Mouse (Mus musculus) neural tube, embryonic 12.5 days (tissue): ENCODE results near the gene Rtl4. TPM values are rescaled to one million over a fixed set of nuclear protein-coding genes. Genes with fewer than 3 reads are reported as not detected.

Experiments
- ATAC-seq: fragments of 200-750 bp; cut with Nextera tagmentation; 2 replicates; pipeline ENCODE4 v1.8.0; 2017; ENCODE audit warnings: low read depth, mild to moderate bottlenecking, moderate TSS enrichment, moderate library complexity; ENCODE audit not compliant: low FRiP score
- H3K27ac ChIP-seq: fragments of 300-500 bp; sonication (generic); 2 replicates; pipeline ENCODE4 v1.5.1; 2016
- H3K27me3 ChIP-seq: fragments of 300-500 bp; sonication (generic); replicated peaks from 2 replicates; pipeline ENCODE4 v1.6.1; 2016; ENCODE audit warnings: mild to moderate bottlenecking
- H3K36me3 ChIP-seq: fragments of 300-500 bp; sonication (generic); 2 replicates; pipeline ENCODE4 v1.6.1; 2016; ENCODE audit warnings: mild to moderate bottlenecking
- H3K4me1 ChIP-seq: fragments of 300-500 bp; sonication (generic); 2 replicates; pipeline ENCODE4 v1.6.1; 2016
- H3K4me2 ChIP-seq: fragments of 300-500 bp; sonication (generic); replicated peaks from 2 replicates; pipeline ENCODE4 v1.6.1; 2016; ENCODE audit warnings: mild to moderate bottlenecking
- H3K4me3 ChIP-seq: fragments of 300-500 bp; sonication (generic); 2 replicates; pipeline ENCODE4 v1.5.1; 2016
- H3K9ac ChIP-seq: fragments of 300-500 bp; sonication (generic); 2 replicates; pipeline ENCODE4 v1.6.1; 2016; ENCODE audit warnings: mild to moderate bottlenecking
- H3K9me3 ChIP-seq: fragments of 300-500 bp; sonication (generic); 2 replicates; pipeline ENCODE4 v1.6.1; 2016; ENCODE audit warnings: mild to moderate bottlenecking
- WGBS: fragments of 180-500 bp; shearing (Covaris S2); methylation state at CpG from one replicate; pipeline ENCODE4 v1.1.7; 2016; 5-methylcytosine and 5-hydroxymethylcytosine counted together
- polyA plus RNA-seq: library from polyadenylated mRNA; unstranded; fragments of >200 nt; fragmentation: Nextera tagmentation; extraction: Ambion mirVana; gene quantifications from 2 replicates; pipeline ENCODE4 v1.2.1, GENCODE M21; 2016

Gene Rtl4
- polyA plus RNA-seq = 0.18 and 0.44 TPM in 2 replicates

DNA sequence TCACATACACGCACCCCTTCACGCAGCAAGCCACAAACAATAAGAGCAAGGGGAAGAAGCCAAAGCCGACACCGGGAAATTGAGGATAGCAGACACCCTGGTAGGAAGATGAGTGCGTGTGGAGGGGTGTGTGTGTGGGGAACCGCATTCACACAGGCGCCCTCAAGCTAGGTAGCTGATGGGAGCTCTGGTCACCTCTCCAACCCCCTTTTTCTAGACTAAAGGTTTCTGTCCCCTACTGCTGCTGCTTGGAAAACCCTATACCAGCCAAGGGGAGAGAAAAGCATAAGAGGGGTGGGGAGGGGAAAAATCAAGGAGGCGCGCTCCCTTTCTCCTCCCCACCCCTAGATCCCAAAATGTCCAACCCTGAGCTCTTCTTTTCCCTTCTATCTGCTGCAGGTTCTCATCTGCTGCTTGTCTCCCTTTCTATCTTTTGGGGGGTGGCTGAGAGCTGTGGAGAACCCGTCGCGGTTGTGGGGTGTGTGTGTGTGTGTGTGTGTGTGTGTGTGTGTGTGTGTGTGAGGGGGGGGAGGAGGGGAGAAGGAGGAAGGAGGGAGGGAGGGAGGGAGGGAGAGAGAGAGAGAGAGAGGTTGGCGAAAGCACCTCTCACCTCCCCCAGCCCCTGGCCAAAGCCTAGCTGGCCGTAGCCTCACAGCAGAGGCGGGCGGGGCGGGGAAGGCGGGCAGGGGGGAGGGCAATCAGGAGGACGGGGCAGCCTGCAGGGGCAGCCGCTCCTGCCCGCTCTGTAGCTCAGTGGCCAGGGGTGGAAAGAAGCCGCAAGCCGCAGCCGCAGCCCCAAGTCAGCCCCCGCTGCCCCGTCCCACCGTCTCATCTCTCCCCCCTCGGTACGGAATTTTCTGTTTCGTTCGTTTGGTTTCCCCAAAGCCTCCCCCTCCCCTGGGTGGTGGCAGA, at the start of gene Rtl4:
Rtl4 (plus strand) TSS at position 701 of the 912 bp plus-strand sequence.
- H3K4me3 ChIP-seq = peak within 1 kb of the TSS; percentile 43
- no peaks in the 10 kb centered on the region for H3K36me3 ChIP-seq
- H3K9ac ChIP-seq = peak within 1 kb of the TSS; percentile 42; the same call in 1 of the 2 replicates
- peak within 1 kb of the TSS; percentile 72 for H3K4me2 ChIP-seq
- no peaks in the 10 kb centered on the region for H3K9me3 ChIP-seq
- 10% methylated on average over 22 of the region's 31 CpGs for WGBS
- H3K27ac ChIP-seq = no peak within 1 kb of the TSS
- peaks cover 13% of the 10 kb centered on the region for H3K27me3 ChIP-seq
- ATAC-seq = peak; percentile 73
- H3K4me1 ChIP-seq = no peaks in the 10 kb centered on the region

DNA sequence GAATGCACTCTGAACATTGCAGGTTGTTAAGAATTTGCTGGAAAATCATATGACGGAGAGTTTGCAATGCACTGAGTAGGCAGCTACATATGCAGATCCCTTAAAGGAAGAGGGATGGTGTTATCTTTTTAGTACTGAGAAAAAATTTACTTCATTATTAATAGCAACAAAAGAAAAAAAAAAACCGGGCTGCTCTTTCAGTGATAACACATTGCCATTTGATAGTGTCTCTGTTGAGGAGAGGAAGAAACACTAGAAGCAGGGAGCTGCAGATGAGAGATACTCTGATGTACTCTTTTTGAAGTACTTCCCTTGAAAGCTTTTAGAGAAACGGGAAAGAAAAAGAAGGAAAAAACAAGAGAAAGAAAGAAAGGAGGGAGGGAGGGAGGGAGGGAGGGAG, 44.0 kb upstream of the Rtl4 start:
- no peak overlapping the region for H3K9ac ChIP-seq
- H3K27ac ChIP-seq = no peak overlapping the region
- H3K27me3 ChIP-seq = no peaks in the 10 kb centered on the region
- H3K9me3 ChIP-seq = no peaks in the 10 kb centered on the region
- no peak overlapping the region for H3K4me3 ChIP-seq
- no peaks in the 10 kb centered on the region for H3K36me3 ChIP-seq
- WGBS = 66% methylated on average over 3 of the region's 3 CpGs
- H3K4me1 ChIP-seq = no peaks in the 10 kb centered on the region
- H3K4me2 ChIP-seq = no peak overlapping the region
- ATAC-seq = no peak

DNA sequence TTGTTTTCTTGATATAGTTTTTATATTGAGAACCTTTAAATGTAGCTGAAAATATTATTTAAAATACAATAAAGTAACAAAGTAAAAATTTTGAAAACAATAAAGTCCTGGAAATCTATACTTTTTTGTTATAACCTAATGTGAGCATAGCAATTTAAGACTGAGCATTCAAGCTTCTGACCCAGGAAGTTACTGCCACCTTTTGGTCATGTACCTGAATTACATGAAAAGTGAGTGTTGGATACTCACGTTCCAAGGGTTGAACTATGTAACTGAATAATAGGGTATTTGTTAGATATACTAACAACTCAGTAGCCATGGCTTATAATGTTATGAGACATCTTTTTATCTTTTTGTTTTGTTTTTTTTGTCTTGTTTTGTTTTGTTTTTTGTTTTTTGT, 43.3 kb upstream of the Rtl4 start:
- Histone ChIP-seq H3K4me3 (no peak overlapping the region), H3K9ac (no peak overlapping the region), H3K4me2 (no peak overlapping the region), H3K27me3 (no peaks in the 10 kb centered on the region), H3K9me3 (no peaks in the 10 kb centered on the region), H3K27ac (no peak overlapping the region), H3K4me1 (no peaks in the 10 kb centered on the region), H3K36me3 (no peaks in the 10 kb centered on the region)
- WGBS = 32% methylated on average over 1 of the region's 1 CpGs
- no peak for ATAC-seq

DNA sequence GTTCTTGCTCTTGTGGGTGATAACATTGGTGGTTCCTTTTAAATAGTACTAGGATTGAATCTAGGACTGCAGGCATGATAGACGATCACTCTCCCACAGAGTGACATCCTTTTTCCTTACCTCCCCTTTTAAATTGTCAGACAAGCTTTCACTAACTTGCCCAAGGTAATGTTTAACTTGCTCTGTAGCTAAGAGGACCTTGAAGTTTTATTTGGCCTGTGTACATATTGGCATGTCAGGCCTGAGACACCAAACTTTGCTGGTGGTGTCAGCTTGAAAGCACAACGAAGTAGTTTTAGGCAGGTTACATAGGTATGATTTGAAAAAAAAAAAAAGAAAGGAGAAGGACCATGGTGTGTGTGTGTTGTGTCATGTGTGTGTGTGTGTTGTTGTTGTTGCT, 36.5 kb upstream of the Rtl4 start:
- no peak overlapping the region for H3K4me3 ChIP-seq
- WGBS = 75% methylated on average over 2 of the region's 2 CpGs
- H3K9ac ChIP-seq = no peak overlapping the region
- H3K4me1 ChIP-seq = no peaks in the 10 kb centered on the region
- H3K4me2 ChIP-seq = no peak overlapping the region
- no peaks in the 10 kb centered on the region for H3K9me3 ChIP-seq
- H3K36me3 ChIP-seq = no peaks in the 10 kb centered on the region
- no peak for ATAC-seq
- no peak overlapping the region for H3K27ac ChIP-seq
- no peaks in the 10 kb centered on the region for H3K27me3 ChIP-seq

DNA sequence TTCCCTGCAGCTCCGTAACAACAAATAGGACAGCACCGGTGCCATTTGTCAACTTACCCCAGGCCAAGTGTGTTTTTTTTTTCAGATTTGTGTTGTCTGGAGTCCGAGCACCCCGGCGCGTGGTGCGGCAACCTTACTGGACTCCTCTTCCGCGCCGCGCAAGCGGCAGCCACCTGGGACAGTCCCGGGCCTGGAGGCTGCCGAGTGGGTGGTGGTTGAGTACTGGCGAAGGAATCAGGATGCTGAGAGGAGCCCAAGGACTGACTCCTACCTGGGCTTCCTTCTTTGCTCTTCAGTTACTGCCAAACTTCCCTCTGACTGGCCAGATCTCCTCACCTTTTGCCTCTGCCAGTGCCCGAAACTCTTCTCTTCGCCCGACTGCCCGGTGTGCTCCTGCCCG, 965 bp upstream of the Rtl4 start:
- H3K4me1 ChIP-seq = no peaks in the 10 kb centered on the region
- H3K9ac ChIP-seq = no peak overlapping the region
- 29% methylated on average over 19 of the region's 20 CpGs for WGBS
- H3K9me3 ChIP-seq = no peaks in the 10 kb centered on the region
- H3K36me3 ChIP-seq = no peaks in the 10 kb centered on the region
- H3K27ac ChIP-seq = no peak overlapping the region
- peak overlapping the region; percentile 72 for H3K4me2 ChIP-seq
- no peak for ATAC-seq
- peaks cover 13% of the 10 kb centered on the region for H3K27me3 ChIP-seq
- H3K4me3 ChIP-seq = peak overlapping the region; percentile 43

DNA sequence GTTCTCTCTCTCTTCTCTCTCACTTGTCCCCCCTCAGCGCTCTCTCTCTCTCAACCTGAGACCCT, 733 bp upstream of the Rtl4 start, which contains the start of gene Trpc5:
Trpc5 (minus strand) TSS at position 39 of the 65 bp plus-strand sequence.
- Histone ChIP-seq H3K27me3 (peaks cover 13% of the 10 kb centered on the region), H3K9ac (peak within 1 kb of the TSS; percentile 42; the same call in 1 of the 2 replicates), H3K9me3 (no peaks in the 10 kb centered on the region), H3K4me1 (no peaks in the 10 kb centered on the region), H3K4me2 (peak within 1 kb of the TSS; percentile 72), H3K4me3 (peak within 1 kb of the TSS; percentile 43), H3K36me3 (no peaks in the 10 kb centered on the region), H3K27ac (no peak within 1 kb of the TSS)
- WGBS = 13% methylated on average over 1 of the region's 1 CpGs
- 0 out of 2 replicates have a peak, but pooled peaks have one; percentile 12 for ATAC-seq

DNA sequence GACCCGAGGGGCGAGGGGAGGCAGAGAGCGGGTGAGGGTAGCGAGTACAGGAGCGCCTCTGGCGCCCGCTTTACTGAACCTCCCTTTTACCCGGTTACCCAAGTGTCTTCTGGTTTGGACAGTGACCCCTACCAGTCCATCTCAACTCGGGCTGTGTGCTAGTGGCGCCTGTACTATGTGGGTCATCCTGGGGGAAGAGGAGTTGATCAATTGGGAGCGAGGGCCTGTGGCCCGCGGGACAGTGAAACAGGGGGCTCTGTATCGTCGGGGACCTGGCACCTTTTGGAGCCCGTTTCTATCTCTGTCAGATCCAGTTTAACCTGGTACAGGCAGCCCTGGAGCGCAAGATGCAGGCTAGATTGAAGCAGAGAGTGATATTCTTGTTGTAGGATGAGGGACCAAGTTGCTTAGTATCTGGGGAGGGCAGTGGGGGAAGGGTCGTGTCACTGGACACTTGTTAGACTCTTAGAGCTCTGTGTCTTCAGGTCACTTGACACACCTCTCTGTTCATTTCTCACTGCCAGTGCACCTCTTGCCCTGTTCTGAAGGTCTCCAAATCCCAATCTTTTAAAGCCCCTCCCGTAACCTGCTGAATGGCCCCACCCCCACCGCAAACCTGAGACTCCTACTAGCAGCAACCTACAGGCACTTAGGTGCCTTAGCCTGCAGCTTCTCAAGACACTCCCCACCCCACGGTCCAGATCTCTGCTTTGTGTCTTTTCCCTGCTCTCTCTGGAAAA, 582 bp downstream of the Rtl4 start:
- WGBS = 19% methylated on average over 21 of the region's 21 CpGs
- peak overlapping the region; percentile 43 for H3K4me3 ChIP-seq
- H3K9me3 ChIP-seq = no peaks in the 10 kb centered on the region
- H3K4me1 ChIP-seq = no peaks in the 10 kb centered on the region
- no peak overlapping the region for H3K27ac ChIP-seq
- peak; percentile 77 for ATAC-seq
- peaks cover 13% of the 10 kb centered on the region for H3K27me3 ChIP-seq
- H3K4me2 ChIP-seq = peak overlapping the region; percentile 72
- H3K9ac ChIP-seq = peak overlapping the region; percentile 42; the same call in 1 of the 2 replicates
- H3K36me3 ChIP-seq = no peaks in the 10 kb centered on the region

DNA sequence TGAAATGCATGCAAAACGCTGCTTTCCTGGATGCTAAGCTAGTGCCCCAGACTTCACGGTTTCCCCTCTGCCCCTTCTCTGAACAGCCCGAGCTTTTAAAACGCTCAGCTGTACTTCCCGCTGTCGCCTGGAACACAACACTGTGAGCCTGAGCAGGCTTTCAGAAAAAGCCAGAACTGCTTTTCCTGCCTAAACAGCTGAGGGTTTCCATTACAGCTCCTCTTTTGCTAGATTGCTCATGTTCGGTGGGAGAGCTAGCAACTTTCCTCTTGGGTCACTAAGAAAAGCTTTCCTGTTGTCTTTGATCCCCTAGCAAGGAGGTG, 1.1 kb downstream of the Rtl4 start:
- Histone ChIP-seq H3K4me2 (peak overlapping the region; percentile 72), H3K9me3 (no peaks in the 10 kb centered on the region), H3K4me3 (no peak overlapping the region), H3K9ac (no peak overlapping the region), H3K27ac (no peak overlapping the region), H3K36me3 (no peaks in the 10 kb centered on the region), H3K27me3 (peaks cover 13% of the 10 kb centered on the region), H3K4me1 (no peaks in the 10 kb centered on the region)
- WGBS = 22% methylated on average over 7 of the region's 7 CpGs
- no peak for ATAC-seq

DNA sequence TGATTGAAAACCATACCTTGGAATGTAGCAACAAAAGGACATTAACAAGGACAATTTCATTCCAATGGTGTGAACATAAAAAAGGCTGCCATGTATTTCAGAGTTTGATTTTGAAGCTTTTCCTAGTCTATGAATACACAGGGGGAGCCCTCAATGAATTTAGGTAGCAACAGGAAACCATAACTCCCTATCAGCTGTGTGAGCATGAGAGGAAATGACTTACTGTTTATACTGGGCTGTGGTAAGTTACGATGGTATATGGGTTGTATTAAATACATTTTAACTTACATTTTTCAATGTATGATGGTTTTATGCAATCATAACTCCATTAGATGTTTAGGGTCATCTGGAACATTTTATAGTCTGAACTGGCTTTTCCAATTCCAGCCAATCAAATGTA, 27.6 kb downstream of the Rtl4 start:
- Histone ChIP-seq H3K27ac (no peak overlapping the region), H3K27me3 (no peaks in the 10 kb centered on the region), H3K4me1 (no peaks in the 10 kb centered on the region), H3K4me3 (no peak overlapping the region), H3K9ac (no peak overlapping the region), H3K4me2 (no peak overlapping the region), H3K9me3 (no peaks in the 10 kb centered on the region), H3K36me3 (no peaks in the 10 kb centered on the region)
- 94% methylated on average over 1 of the region's 1 CpGs for WGBS
- no peak for ATAC-seq

DNA sequence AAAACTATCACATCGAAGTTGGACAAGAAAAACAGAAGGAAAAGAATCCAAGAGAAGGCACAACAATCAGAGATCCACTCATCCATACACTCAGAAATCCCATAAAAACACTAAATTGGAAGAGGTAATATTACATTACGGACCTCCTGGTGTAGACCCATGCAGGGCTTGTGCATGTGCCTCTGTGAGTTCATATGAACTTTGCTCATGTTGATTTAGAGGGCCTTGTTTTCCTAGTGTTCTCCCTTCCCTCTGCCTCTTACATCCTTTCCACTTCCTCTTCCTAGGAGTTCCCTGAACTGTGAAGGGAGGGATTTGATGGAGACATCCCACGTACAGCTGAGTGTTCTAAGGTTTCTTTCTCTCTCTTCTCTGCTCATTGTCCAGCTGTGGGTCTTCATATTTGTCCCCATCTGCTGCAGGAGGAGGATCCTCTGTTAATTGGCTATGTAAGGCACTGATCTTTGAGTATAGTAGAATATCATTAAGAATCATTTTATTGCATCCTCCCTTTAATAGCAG, 58.9 kb downstream of the Rtl4 start:
- Histone ChIP-seq H3K9me3 (no peaks in the 10 kb centered on the region), H3K4me2 (no peak overlapping the region), H3K4me3 (no peak overlapping the region), H3K9ac (no peak overlapping the region), H3K27me3 (no peaks in the 10 kb centered on the region), H3K36me3 (no peaks in the 10 kb centered on the region), H3K4me1 (no peaks in the 10 kb centered on the region), H3K27ac (no peak overlapping the region)
- 75% methylated on average over 3 of the region's 3 CpGs for WGBS
- ATAC-seq = no peak

DNA sequence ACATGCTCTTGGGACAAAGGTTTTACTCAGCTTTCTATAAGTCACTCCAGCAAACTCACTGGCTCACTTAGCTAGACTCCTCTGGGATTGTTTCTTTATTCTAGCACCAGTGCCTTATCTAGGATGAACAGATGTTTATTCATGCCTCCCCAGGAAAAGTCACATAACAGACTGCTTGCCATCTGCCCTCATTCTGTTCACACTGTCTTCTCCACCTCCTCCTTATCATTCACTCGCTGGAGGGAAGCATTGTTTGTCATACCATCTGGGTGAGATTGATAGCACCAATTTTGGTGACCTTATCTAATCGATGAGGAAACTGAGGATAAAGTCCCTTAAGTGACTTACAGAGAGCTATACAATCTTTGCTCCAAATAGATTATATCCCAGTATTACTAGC, 298.3 kb downstream of the Rtl4 start:
- no peak overlapping the region for H3K9ac ChIP-seq
- H3K27me3 ChIP-seq = no peaks in the 10 kb centered on the region
- no peak overlapping the region for H3K27ac ChIP-seq
- ATAC-seq = no peak
- no peaks in the 10 kb centered on the region for H3K36me3 ChIP-seq
- WGBS = 63% methylated on average over 2 of the region's 2 CpGs
- no peak overlapping the region for H3K4me3 ChIP-seq
- no peak overlapping the region for H3K4me2 ChIP-seq
- H3K4me1 ChIP-seq = no peaks in the 10 kb centered on the region
- H3K9me3 ChIP-seq = no peaks in the 10 kb centered on the region

DNA sequence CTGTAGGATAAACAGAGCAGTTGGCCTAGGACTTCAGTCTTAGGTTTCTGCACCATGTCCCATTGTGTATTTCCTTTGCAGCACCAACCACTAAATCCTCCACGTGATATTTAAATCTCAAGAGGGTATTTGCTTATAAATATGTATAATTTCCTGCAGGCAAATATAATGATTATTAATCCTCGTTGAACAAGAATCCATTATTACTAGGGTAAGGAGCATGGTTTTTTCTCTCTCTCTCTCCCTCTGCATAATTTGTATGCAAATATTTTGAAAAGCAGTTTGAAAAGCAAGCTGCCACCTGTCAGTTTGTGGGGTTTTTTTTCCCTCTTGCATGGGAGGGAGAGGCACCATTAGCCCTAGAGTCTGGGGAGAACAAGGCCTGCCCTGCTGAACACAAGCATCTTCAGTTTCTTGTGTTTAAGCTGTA, 376.8 kb downstream of the Rtl4 start:
- no peaks in the 10 kb centered on the region for H3K27me3 ChIP-seq
- no peaks in the 10 kb centered on the region for H3K36me3 ChIP-seq
- no peak overlapping the region for H3K9ac ChIP-seq
- no peaks in the 10 kb centered on the region for H3K9me3 ChIP-seq
- H3K4me2 ChIP-seq = no peak overlapping the region
- H3K27ac ChIP-seq = no peak overlapping the region
- H3K4me3 ChIP-seq = no peak overlapping the region
- ATAC-seq = no peak
- H3K4me1 ChIP-seq = no peaks in the 10 kb centered on the region
- 57% methylated on average over 2 of the region's 2 CpGs for WGBS
